Mouse (Mus musculus): ENCODE results near the gene Steap2. TPM values are rescaled to one million over a fixed set of nuclear protein-coding genes. Genes with fewer than 3 reads are reported as not detected.
A peak's percentile ranks its signal among the peaks of the same experiment; 100 is the strongest.

Steap2 gene
- polyA plus RNA-seq, 1 experiment = 63.5 TPM

- Histone ChIP-seq H3K27ac (ENCODE audit: insufficient read depth, low read length) (no peak overlapping the region), H3K4me3 (ENCODE audit: insufficient read depth, low read length) (no peak overlapping the region), H3K4me1 (ENCODE audit: control insufficient read depth, insufficient read depth, low read length) (no peaks in the 10 kb centered on the region)
- TF ChIP-seq CTCF (IDR thresholded peaks at IDR 0.05; ENCODE audit: borderline replicate concordance, insufficient read depth, low read length) (no peak), POLR2A (IDR thresholded peaks at IDR 0.05; ENCODE audit: low read depth, low read length) (no peak)
Observed at GRCm38 (mm10) chr5:5676082-5676481, 18.3 kb downstream of the Steap2 start.

GRCm38 (mm10) chr5:5668920-5669319 lies 25.5 kb downstream of the Steap2 start:
- Histone ChIP-seq H3K4me1 (ENCODE audit: control insufficient read depth, insufficient read depth, low read length) (no peaks in the 10 kb centered on the region), H3K4me3 (ENCODE audit: insufficient read depth, low read length) (no peak overlapping the region), H3K27ac (ENCODE audit: insufficient read depth, low read length) (no peak overlapping the region)
- TF ChIP-seq CTCF (IDR thresholded peaks at IDR 0.05; ENCODE audit: borderline replicate concordance, insufficient read depth, low read length) (no peak), POLR2A (IDR thresholded peaks at IDR 0.05; ENCODE audit: low read depth, low read length) (no peak)

GRCm38 (mm10) chr5:5664371-5664926 lies 29.9 kb downstream of the Steap2 start:
- H3K4me3 ChIP-seq (ENCODE audit: insufficient read depth, low read length) = peak overlapping the region; percentile 82
- no peak overlapping the region for H3K27ac ChIP-seq (ENCODE audit: insufficient read depth, low read length)
- TF ChIP-seq CTCF (IDR thresholded peaks at IDR 0.05; ENCODE audit: borderline replicate concordance, insufficient read depth, low read length) (no peak), POLR2A (IDR thresholded peaks at IDR 0.05; ENCODE audit: low read depth, low read length) (no peak)

GRCm38 (mm10) chr5:5663655-5664370 lies 30.6 kb downstream of the Steap2 start, which contains the start of gene Cfap69:
Gene Cfap69 (minus strand): TSS chr5:5664239.
- Histone ChIP-seq H3K4me1 (ENCODE audit: control insufficient read depth, insufficient read depth, low read length) (peaks cover 6% of the 10 kb centered on the region; the same call in 1 of the 2 replicates), H3K4me3 (ENCODE audit: insufficient read depth, low read length) (peak within 1 kb of the TSS; percentile 82), H3K27ac (ENCODE audit: insufficient read depth, low read length) (no peak within 1 kb of the TSS)
- TF ChIP-seq CTCF (IDR thresholded peaks at IDR 0.05; ENCODE audit: borderline replicate concordance, insufficient read depth, low read length) (no peak), POLR2A (IDR thresholded peaks at IDR 0.05; ENCODE audit: low read depth, low read length) (no peak)

More at GRCm38 (mm10) chr5:5664371-5664926, 29.9 kb downstream of the Steap2 start:
- H3K4me1 ChIP-seq (ENCODE audit: control insufficient read depth, insufficient read depth, low read length) = peaks cover 6% of the 10 kb centered on the region; the same call in 1 of the 2 replicates

- H3K27ac ChIP-seq (ENCODE audit: insufficient read depth, low read length) = no peak overlapping the region
- TF ChIP-seq CTCF (IDR thresholded peaks at IDR 0.05; ENCODE audit: borderline replicate concordance, insufficient read depth, low read length) (no peak), POLR2A (IDR thresholded peaks at IDR 0.05; ENCODE audit: low read depth, low read length) (no peak)
- H3K4me1 ChIP-seq (ENCODE audit: control insufficient read depth, insufficient read depth, low read length) = peaks cover 6% of the 10 kb centered on the region; the same call in 1 of the 2 replicates
- H3K4me3 ChIP-seq (ENCODE audit: insufficient read depth, low read length) = peak overlapping the region; percentile 82; the same call in 1 of the 2 replicates
Observed at GRCm38 (mm10) chr5:5663057-5663456, 31.3 kb downstream of the Steap2 start.

GRCm38 (mm10) chr5:5658680-5659079 lies 35.7 kb downstream of the Steap2 start:
- Histone ChIP-seq H3K4me1 (ENCODE audit: control insufficient read depth, insufficient read depth, low read length) (peaks cover 6% of the 10 kb centered on the region; the same call in 1 of the 2 replicates), H3K4me3 (ENCODE audit: insufficient read depth, low read length) (no peak overlapping the region), H3K27ac (ENCODE audit: insufficient read depth, low read length) (no peak overlapping the region)
- TF ChIP-seq POLR2A (IDR thresholded peaks at IDR 0.05; ENCODE audit: low read depth, low read length) = no peak
- TF ChIP-seq CTCF (IDR thresholded peaks at IDR 0.05; ENCODE audit: borderline replicate concordance, insufficient read depth, low read length) = no peak

- TF ChIP-seq POLR2A (IDR thresholded peaks at IDR 0.05; ENCODE audit: low read depth, low read length) = no peak
- H3K4me1 ChIP-seq (ENCODE audit: control insufficient read depth, insufficient read depth, low read length) = peaks cover under 1% of the 10 kb centered on the region; the same call in 1 of the 2 replicates
- no peak overlapping the region for H3K27ac ChIP-seq (ENCODE audit: insufficient read depth, low read length)
- H3K4me3 ChIP-seq (ENCODE audit: insufficient read depth, low read length) = no peak overlapping the region
Observed at GRCm38 (mm10) chr5:5657932-5658331, 36.4 kb downstream of the Steap2 start.

GRCm38 (mm10) chr5:5648817-5649569 lies 45.4 kb downstream of the Steap2 start:
- H3K4me1 ChIP-seq (ENCODE audit: control insufficient read depth, insufficient read depth, low read length) = peaks cover 14% of the 10 kb centered on the region

GRCm38 (mm10) chr5:5646173-5646572 lies 48.2 kb downstream of the Steap2 start:
- no peak overlapping the region for H3K4me3 ChIP-seq (ENCODE audit: insufficient read depth, low read length)
- TF ChIP-seq POLR2A (IDR thresholded peaks at IDR 0.05; ENCODE audit: low read depth, low read length) (no peak), CTCF (IDR thresholded peaks at IDR 0.05; ENCODE audit: borderline replicate concordance, insufficient read depth, low read length) (no peak)
- H3K4me1 ChIP-seq (ENCODE audit: control insufficient read depth, insufficient read depth, low read length) = peaks cover 14% of the 10 kb centered on the region
- no peak overlapping the region for H3K27ac ChIP-seq (ENCODE audit: insufficient read depth, low read length)

More at GRCm38 (mm10) chr5:5648817-5649569, 45.4 kb downstream of the Steap2 start:
- TF ChIP-seq POLR2A (IDR thresholded peaks at IDR 0.05; ENCODE audit: low read depth, low read length) (no peak), CTCF (IDR thresholded peaks at IDR 0.05; ENCODE audit: borderline replicate concordance, insufficient read depth, low read length) (no peak)
- Histone ChIP-seq H3K27ac (ENCODE audit: insufficient read depth, low read length) (peak overlapping the region; percentile 98), H3K4me3 (ENCODE audit: insufficient read depth, low read length) (peak overlapping the region; percentile 32)
